Mouse (Mus musculus): ENCODE results near the gene Spib.

The Spib gene

GRCm38 (mm10) chr7:44484841-44485571, 46.9 kb downstream of the Spib start:
- peak; percentile 84 for DNase-seq

- DNase-seq, result no peak
Measured at GRCm38 (mm10) chr7:44484109-44484508, 47.8 kb downstream of the Spib start.

- no peak for DNase-seq
Measured at GRCm38 (mm10) chr7:44482836-44483435, 48.9 kb downstream of the Spib start.

Data from cerebellum, adult 8-10 months (tissue).